Mouse (Mus musculus) limb, embryonic 11.5 days (tissue): Measurements from ENCODE around the gene Tcp10a. TPM values are rescaled to one million over a fixed set of nuclear protein-coding genes. Genes with fewer than 3 reads are reported as not detected.
A peak's percentile ranks its signal among the peaks of the same experiment; 100 is the strongest.
"Not testable (repeated sequence)": the region's sequence is repeated elsewhere in the genome, so short reads cannot be mapped to it uniquely, and the experiment has no call there.

Experiments
- ATAC-seq: fragments of 200-750 bp; cut with Nextera tagmentation; 2 replicates; pipeline ENCODE4 v1.8.0; 2017; ENCODE audit warnings: low read depth; ENCODE audit not compliant: insufficient number of reproducible peaks, low FRiP score, low TSS enrichment
- DNase-seq: peaks from one replicate; pipeline ENCODE4 v3.0.0-alpha.2; 2015; ENCODE audit warnings: low spot score
- H3K27ac ChIP-seq: fragments of 300-500 bp; sonication (generic); replicated peaks from 2 replicates; pipeline ENCODE4 v1.5.1; 2014; ENCODE audit warnings: low read depth, mild to moderate bottlenecking, low read length
- H3K27me3 ChIP-seq: fragments of 300-500 bp; sonication (generic); 2 replicates; pipeline ENCODE4 v1.6.1; 2014; ENCODE audit warnings: mild to moderate bottlenecking, low read length, mixed read lengths; ENCODE audit not compliant: control insufficient read depth, insufficient read depth
- H3K36me3 ChIP-seq: fragments of 300-500 bp; sonication (generic); 2 replicates; pipeline ENCODE4 v1.6.1; 2014; ENCODE audit warnings: mild to moderate bottlenecking, low read length, moderate library complexity, mixed read lengths; ENCODE audit not compliant: control insufficient read depth, insufficient read depth
- H3K4me1 ChIP-seq: fragments of 300-500 bp; sonication (generic); 2 replicates; pipeline ENCODE4 v1.6.1; 2014; ENCODE audit warnings: low read length, mixed read lengths; ENCODE audit not compliant: control insufficient read depth, insufficient read depth
- H3K4me2 ChIP-seq: fragments of 300-500 bp; sonication (generic); 2 replicates; pipeline ENCODE4 v1.6.1; 2014; ENCODE audit warnings: low read depth, mild to moderate bottlenecking, moderate library complexity; ENCODE audit not compliant: severe bottlenecking
- H3K4me3 ChIP-seq: fragments of 300-500 bp; sonication (generic); 2 replicates; pipeline ENCODE4 v1.5.1; 2014; ENCODE audit warnings: low read depth, low read length
- H3K9ac ChIP-seq: fragments of 300-500 bp; sonication (generic); 2 replicates; pipeline ENCODE4 v1.6.1; 2014; ENCODE audit warnings: mild to moderate bottlenecking, low read length
- H3K9me3 ChIP-seq: fragments of 300-500 bp; sonication (generic); 2 replicates; pipeline ENCODE4 v1.6.1; 2016; ENCODE audit warnings: low read length; ENCODE audit not compliant: control insufficient read depth
- WGBS: fragments of 180-500 bp; shearing (Covaris S2); extraction: QIAGEN DNeasy Blood & Tissue Kit; methylation state at CpG from one replicate; pipeline ENCODE4 v1.1.7; 2014; 5-methylcytosine and 5-hydroxymethylcytosine counted together
- polyA plus RNA-seq: library from polyadenylated mRNA; unstranded; fragments of >200 nt; fragmentation: Nextera tagmentation; extraction: Ambion mirVana; gene quantifications from 2 replicates; pipeline ENCODE4 v1.2.1, GENCODE M21; 2014

Gene Tcp10a
- polyA plus RNA-seq, 1 experiment from 2014 or later: not detected

DNA sequence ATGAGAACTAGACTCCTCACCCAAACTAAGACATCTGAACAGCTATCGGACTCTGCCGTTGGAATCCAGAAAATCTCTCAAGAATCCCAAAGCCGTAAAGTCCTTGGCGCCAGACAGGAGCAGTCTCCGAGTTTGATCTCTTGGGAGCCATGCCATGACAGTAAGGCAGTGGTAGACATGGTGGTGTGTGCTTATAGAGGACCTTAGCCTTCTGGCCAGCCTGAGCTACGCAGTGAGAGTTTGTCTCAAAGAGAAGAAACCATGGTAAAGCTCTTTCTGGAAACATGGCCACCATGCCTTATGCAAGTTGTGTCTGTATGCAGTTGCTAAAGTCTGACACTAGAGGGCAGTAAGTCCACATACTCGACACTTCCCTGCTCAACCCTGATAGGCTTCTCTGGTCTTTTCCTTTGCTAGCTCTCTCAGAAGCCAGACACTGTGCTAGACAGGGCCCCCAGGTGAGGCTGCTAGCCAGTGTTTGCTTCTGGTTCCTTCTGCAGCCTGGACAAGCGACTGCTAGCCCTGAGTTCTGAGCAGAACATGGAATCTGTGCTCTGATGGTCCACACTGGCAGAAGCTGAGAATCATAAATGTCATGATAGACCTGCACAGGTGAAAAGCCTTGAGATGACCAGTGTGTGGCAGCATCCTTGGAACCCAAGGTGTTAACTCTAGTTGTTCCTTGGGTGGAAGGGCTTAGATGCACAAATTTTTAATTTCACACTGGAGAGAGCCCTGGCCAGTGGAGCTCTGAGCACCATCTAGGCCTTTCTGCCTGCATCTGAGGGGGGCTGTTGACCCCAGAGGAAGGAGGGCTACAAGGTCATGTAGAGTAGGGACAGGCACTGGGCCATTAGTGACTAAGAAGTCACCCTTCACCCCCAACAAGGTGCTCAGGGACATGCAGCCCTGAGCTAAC lies 17.9 kb upstream of the Tcp10a start:
- not testable (repeated sequence) for H3K4me3 ChIP-seq, H3K36me3 ChIP-seq, H3K4me2 ChIP-seq, H3K9ac ChIP-seq, DNase-seq, H3K27ac ChIP-seq, H3K27me3 ChIP-seq, H3K4me1 ChIP-seq, H3K9me3 ChIP-seq
- ATAC-seq: peak; percentile 44; the same call in 1 of the 2 replicates
- WGBS: 64% methylated on average over 8 of the region's 8 CpGs

DNA sequence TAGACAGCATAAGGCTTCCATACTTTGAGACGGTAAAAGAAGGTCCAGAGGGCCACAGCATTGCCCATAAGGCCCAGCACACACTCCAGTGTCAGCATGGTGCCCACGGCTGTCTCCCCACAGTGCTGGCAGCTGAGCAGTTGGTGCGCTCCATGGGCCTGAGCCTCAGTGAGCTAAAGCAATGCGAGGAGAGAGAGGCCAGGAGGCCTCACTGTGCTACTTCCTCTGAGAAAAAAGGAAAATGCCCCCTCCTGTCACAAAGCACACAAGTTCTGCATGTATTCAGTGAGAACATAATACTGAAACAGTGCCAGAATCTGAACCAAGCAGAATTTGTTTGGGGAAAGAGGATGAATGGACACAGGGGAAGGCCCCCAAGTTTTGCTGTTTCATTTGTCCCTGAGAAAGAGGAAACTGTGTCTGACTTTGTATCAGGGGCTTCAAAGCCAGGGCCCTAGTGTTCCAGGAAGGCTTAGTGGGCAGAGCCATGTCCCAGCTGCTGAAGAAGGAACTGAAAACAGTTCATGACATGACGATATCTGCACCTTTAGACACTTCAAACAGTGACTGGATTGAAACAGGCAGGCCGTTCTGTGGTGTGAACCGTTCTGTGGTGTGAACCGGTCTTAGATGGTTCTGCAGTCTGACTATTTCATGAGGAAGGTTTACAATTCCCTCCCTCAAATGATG lies 8.6 kb upstream of the Tcp10a start:
- not testable (repeated sequence) for H3K9ac ChIP-seq, H3K9me3 ChIP-seq, H3K27me3 ChIP-seq, ATAC-seq, H3K27ac ChIP-seq, H3K36me3 ChIP-seq, H3K4me3 ChIP-seq, H3K4me2 ChIP-seq, DNase-seq, H3K4me1 ChIP-seq
- whole genome bisulfite sequencing: 88% methylated on average over 6 of the region's 8 CpGs

DNA sequence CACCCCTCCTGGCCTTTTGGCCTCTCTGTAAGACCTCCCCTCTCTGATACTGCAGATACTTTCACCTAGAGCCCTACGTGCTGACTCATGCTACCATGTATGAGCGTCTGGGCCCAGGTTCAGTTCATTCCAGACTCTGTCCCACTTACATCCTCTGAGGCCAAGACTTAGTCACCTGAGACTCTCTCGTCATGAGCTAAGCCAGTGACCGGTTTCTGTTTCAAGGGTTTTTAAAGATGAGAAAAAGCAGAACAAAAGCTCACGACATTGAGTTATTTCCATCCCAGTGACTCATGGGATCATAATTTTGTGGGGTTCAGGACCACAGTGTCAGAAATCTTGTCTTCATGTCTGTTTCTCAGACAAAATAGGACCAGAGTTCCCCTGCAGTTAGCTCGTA lies 4.7 kb upstream of the Tcp10a start:
- not testable (repeated sequence) for H3K27ac ChIP-seq, H3K4me2 ChIP-seq, ATAC-seq, H3K4me1 ChIP-seq, DNase-seq, H3K36me3 ChIP-seq, H3K9me3 ChIP-seq, H3K27me3 ChIP-seq, H3K4me3 ChIP-seq, H3K9ac ChIP-seq
- 93% methylated on average over 6 of the region's 6 CpGs for WGBS

DNA sequence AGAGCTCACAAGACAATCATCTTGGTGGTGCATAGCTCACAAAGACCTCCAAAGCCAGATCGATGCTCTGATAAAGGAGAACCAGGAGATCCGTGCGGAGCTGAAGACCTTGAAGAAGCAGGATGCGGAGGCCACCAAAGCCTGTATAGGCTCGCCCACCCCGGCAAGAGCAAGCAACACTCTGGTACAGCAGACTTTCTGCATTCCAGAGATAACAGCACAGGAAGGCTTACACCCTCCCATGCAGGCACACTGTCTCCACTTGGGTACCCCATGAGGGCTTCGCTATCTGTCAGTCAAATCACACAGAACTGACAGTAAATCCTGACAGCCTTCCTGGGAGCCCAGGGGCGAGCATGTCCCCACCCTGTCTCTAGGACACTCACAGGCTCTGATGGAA lies 2.0 kb downstream of the Tcp10a start:
- DNase-seq, H3K4me3 ChIP-seq, H3K4me1 ChIP-seq, H3K27me3 ChIP-seq, H3K9ac ChIP-seq, H3K4me2 ChIP-seq, H3K27ac ChIP-seq, H3K36me3 ChIP-seq, ATAC-seq, H3K9me3 ChIP-seq: not testable (repeated sequence)
- WGBS: 80% methylated on average over 4 of the region's 8 CpGs

DNA sequence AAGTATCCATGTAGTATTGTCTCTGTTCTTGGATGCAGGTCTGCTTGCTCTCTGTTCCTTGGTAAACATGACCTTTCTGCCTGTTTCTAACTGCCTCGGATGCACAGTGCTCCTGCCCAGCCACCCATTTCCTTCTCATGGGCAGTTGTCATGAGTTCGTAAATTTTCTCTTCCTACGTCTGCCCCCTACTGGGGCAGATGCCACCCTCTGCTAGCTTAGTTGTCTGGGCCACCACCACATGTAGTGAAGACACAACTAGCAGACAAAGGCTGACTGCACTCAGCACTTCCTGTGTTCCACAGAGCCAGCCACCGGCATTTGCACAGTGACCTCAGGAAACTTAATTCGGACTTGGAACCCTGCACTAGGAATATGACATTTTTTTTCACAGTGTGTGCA lies 8.3 kb downstream of the Tcp10a start:
- WGBS: 72% methylated on average over 2 of the region's 5 CpGs
- not testable (repeated sequence) for DNase-seq, H3K9ac ChIP-seq, H3K4me1 ChIP-seq, H3K9me3 ChIP-seq, ATAC-seq, H3K36me3 ChIP-seq, H3K4me3 ChIP-seq, H3K27ac ChIP-seq, H3K4me2 ChIP-seq, H3K27me3 ChIP-seq

DNA sequence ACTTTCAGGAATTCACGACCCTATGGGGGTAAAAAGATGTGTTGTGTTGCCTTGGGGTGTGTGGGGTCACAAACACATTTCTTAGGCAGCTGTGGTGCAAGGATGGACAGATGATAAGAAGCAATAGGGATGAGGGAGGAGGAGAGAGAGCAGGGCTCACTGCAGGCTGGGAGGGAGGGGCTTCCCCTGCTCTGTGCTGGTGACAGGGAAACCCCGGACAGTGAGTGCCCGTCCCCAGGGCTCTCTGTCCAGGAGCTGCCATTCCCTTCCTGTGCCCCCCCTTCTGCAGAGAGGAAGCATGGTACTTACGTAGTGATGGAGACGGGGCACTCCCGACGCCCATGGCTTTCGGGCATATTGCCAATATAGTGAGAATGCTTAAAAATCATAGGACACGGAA lies 12.9 kb downstream of the Tcp10a start:
- H3K9ac ChIP-seq, H3K27me3 ChIP-seq, H3K9me3 ChIP-seq, H3K36me3 ChIP-seq, DNase-seq, H3K4me1 ChIP-seq, H3K27ac ChIP-seq, ATAC-seq, H3K4me2 ChIP-seq, H3K4me3 ChIP-seq: not testable (repeated sequence)
- WGBS: 85% methylated on average over 7 of the region's 9 CpGs

DNA sequence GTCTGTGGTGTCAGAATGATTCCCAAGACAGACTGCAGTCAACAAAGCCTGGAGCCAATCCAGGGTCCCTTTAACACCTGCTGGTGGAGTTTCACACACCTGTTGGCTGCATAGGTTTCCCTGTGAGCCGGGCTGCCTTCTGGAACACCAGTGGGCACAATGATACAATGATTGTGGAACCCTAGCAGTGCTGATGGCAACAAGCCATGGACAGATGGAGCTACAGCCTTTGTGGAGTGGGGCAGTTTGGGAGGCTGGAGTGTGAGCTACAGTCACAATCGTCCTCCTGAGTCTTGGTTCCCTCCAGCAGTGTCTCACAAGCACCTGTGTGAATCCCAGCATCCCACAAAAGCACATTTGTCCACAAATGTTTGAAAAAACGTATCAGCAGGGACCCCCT lies 24.3 kb downstream of the Tcp10a start:
- not testable (repeated sequence) for H3K4me2 ChIP-seq, H3K4me3 ChIP-seq, H3K27me3 ChIP-seq, H3K27ac ChIP-seq, H3K4me1 ChIP-seq, H3K36me3 ChIP-seq, ATAC-seq, H3K9me3 ChIP-seq, DNase-seq, H3K9ac ChIP-seq
- WGBS: 60% methylated on average over 2 of the region's 3 CpGs

DNA sequence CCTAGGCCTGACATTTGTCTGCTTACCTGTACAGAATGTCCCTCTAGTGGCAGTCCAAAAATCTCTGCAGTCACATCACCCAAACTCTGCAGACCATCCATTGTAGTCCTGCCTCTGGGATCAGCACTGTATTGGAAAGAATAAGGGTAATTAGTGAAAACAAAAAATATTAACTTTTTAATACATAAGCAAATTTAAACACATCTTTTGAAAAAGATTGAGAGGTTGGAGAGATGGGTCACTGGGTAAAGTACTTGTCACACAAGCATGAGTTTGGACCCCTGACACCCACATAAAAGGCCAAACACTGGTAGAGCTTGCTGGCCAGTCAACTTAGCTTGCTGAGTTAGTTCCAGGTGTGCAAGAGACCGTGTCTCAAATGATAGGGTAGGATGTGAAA lies 28.1 kb downstream of the Tcp10a start, which contains the start of gene Ttll2:
TSS of gene Ttll2 (minus strand) at position 101 of the 400 bp plus-strand sequence.
- not testable (repeated sequence) for DNase-seq, H3K4me1 ChIP-seq, H3K4me2 ChIP-seq, H3K27me3 ChIP-seq, H3K9me3 ChIP-seq, H3K4me3 ChIP-seq, H3K36me3 ChIP-seq, H3K9ac ChIP-seq, H3K27ac ChIP-seq, ATAC-seq
- WGBS: 100% methylated on average over 1 of the region's 1 CpGs
